Mouse (Mus musculus): Measurements from ENCODE around the gene Gm20823.
"Not testable (repeated sequence)": the region's sequence is repeated elsewhere in the genome, so short reads cannot be mapped to it uniquely, and the experiment has no call there.

Gm20823 gene

DNA sequence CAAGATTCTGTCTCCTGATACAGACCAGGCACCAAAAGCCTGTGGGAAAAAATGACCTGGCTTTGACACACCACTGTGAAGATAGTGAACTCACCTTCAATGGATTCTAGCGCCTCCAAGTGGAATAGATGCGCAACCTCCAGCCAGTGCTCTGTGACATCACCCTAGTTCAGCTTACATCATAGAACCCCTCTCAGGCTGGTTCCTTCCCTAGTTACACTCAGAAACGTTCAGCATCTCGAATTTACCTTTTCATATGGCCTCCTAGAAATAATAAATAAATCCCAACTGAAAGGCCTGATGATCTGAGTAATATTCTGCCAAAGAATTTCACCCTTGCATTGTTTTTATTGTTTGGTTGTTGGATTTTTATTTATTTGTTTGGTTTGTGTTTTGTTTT is at the start of gene Gm20823:
Gene Gm20823 (minus strand): TSS at position 101 of the 400 bp plus-strand sequence.
- not testable (repeated sequence) for DNase-seq (ENCODE audit: low spot score in 2 of 2)

All from frontal cortex, postnatal 36 days (tissue).